Mouse (Mus musculus) heart, postnatal 4 days (tissue): ENCODE results near the gene Icam4. TPM values are rescaled to one million over a fixed set of nuclear protein-coding genes. Genes with fewer than 3 reads are reported as not detected.
"Not testable (repeated sequence)": the region's sequence is repeated elsewhere in the genome, so short reads cannot be mapped to it uniquely, and the experiment has no call there.

Experiments used
- DNase-seq: peaks from one replicate; pipeline ENCODE4 v3.0.0; 2021
- total RNA-seq, 2 experiments: library from RNA; stranded (reverse); gene quantifications; 2 replicates each; pipeline ENCODE4 v1.2.3; 2021

The Icam4 gene
- under 1 TPM; 0.27 to 0.93 TPM for total RNA-seq

GRCm38 (mm10) chr9:21029291-21030054 is at the start of gene Icam4:
Gene Icam4, plus strand, starts transcription at chr9:21029373.
- DNase-seq: peak; percentile 88

DNA sequence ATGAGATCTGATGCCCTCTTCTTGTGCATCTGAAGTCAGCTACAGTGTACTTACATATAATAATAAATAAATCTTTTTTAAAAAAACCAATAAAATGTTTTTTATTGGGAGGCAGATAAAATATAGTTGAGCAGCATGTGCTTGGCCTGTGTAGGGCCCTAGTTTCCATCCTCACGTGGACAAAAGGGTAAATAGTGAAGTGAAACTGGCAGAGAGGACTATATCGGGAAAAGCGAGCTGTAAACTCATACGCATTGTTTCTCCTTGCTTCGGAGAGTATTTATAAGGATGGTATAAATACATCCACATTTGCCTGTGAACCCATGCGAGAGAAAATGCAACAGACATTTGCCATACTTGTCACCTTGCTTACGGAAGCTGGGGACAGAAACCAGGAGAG is 49.4 kb upstream of the Icam4 start:
- DNase-seq: no peak

DNA sequence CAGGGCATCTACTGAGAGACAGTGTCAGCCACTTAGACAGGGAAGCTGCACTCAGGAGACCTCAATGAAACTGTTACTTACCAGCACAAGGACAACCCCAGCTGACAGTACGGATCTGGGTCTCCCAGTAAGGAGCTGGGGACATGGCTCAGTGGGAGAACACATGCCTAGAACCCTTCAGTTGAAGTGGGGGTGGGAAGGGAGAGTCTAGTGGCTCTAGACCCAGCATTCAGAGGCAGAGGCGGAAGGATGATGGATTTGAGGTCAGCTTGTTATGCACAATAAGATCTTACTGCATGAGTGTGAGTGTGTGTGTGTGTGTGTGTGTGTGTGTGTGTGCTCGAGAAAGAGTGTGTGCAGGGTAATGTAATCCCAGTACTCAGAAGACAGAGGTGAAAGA is 47.0 kb upstream of the Icam4 start:
- DNase-seq: no peak

DNA sequence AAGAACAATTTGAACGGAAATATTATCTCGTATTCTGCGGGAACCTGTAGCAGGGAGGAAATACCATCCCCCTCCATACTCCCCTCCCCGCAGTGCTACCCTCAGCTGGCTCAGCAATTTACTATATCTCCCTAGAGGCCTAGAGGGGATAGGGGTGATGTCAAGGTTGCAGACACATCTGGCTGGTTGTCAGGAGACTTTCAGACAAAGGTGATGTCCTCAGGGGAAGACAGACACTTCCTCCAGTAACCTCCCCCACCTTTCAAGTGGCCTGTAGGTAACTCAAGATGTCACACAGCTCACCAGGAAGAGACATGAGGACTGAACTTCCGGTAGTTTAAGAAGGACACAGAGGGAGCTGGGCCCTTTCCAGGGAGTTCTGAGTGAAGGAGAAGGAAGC is 46.0 kb upstream of the Icam4 start:
- no peak for DNase-seq

DNA sequence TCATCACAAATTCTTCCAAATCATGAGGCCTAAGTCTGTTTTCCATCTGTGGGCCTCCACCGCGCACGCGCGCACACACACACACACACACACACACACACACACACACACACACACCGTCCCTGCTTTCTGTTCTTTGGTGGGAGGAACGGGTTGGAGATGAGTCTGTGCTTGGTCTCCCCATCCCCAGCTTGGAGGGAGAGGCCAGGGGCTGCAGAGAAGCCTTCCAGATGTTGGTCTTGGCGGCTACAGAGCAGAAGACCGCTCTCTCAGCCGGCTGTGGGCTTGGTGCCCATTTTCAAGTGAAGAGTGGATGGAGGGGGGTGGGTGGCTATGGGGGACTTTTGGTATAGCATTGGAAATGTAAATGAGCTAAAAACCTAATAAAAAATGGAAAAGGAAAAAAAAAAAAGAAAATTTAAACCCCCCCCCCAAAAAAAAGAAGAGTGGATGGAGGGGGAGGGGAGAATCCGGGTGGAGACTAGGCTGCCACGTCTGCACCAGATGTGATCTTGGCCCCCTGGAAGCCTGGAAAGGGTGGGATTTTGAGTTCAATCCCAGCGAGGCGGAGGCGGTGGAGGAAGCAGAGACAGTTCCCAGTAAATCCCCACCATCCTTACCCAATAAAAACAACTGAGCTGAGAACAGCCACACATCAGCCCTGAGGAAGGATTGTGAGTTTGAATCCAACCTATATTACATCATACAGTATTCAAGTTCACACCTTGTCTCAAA is 42.1 kb upstream of the Icam4 start:
- DNase-seq: peak; percentile 72

- no peak for DNase-seq
Measured at GRCm38 (mm10) chr9:20987953-20988352, 41.2 kb upstream of the Icam4 start.

DNA sequence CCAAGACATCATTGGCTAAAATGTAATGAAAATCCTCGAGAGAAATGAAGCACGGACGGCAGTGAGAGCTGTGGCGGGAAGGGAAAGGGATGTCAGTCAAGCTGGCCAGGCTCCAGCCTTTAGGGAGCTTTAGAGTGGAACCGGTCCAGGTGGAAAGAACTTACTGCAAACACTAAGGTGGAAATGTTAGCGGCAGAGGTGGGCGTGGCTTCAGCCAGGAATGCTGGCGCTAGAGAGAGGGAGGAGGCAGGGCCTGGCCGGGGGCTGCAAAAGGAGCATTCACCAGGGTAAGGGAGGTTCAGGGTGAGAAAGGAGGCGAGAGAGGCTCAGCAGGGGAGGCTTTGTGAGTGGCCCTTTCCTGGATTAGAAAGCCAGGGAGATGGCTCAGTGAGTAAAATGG is 38.3 kb upstream of the Icam4 start:
- peak; percentile 37 for DNase-seq

GRCm38 (mm10) chr9:20991587-20991986 is 37.6 kb upstream of the Icam4 start:
- DNase-seq: no peak

- DNase-seq: no peak
Measured at GRCm38 (mm10) chr9:20993165-20993898, 35.8 kb upstream of the Icam4 start.

- DNase-seq: no peak
Measured at GRCm38 (mm10) chr9:20995069-20995468, 34.1 kb upstream of the Icam4 start.

DNA sequence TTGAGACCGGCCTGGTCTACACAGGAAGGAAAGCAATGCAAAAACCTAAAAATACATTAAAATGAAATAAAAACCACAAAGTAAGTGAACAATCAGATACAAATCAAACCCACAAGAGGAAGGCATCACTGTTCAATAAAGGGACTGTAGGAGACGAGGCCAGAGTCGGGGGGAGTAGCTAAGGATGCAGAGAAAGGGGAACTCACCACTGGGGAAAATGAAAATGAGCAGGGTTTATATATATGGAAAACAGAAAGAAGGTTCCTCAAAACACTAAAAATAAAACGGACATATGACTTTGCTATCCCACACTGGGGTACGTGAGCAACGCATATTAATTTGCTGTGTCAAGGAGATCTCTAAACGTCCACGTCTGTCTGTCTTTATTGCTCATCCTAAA is 32.1 kb upstream of the Icam4 start:
- DNase-seq: no peak

DNA sequence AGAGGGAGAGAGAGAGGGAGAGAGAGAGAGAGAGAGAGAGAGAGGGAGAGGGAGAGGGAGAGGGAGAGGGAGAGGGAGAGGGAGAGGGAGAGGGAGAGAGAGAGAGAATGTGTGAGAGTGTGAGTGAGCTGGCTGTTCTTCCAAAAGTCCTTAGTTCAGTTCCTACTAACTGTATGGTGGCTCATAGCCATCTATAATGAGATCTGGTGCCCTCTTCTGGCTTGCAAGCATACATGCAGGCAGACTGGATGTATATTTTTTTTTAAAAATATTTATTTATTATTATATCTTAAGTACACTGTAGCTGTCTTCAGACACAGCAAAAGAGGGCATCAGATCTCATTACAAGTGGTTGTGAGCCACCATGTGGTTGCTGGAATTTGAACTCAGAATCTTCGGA is 30.8 kb upstream of the Icam4 start:
- not testable (repeated sequence) for DNase-seq

- DNase-seq: peak; percentile 49
Measured at GRCm38 (mm10) chr9:21000811-21001210, 28.4 kb upstream of the Icam4 start.

DNA sequence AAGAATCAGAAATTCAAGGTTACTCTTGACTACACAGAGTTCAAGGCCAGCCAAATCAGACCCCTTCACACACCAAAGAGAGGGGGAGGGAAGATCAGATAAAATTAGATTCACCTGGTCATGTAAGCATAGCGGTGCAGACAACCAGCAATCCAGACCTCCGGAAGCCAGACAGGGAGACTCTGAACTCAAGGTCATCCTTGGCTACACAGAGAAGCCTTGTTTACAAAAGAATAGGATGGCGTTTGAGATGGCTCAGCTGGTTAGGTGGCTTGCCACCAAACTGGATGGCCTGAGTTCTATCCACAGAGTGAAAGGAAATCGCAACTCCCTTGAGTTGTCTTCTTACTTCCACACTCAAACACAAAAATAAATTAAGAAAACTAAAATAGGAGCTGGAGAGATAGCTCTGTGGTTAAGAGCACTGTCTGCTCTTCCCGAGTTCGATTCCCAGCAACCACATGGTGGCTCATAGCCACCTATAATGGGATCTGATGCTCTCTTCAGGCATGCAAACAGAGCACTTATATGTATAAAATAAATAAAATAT is 27.4 kb upstream of the Icam4 start:
- no peak for DNase-seq

- DNase-seq: no peak
Measured at GRCm38 (mm10) chr9:21002270-21002626, 26.9 kb upstream of the Icam4 start.

DNA sequence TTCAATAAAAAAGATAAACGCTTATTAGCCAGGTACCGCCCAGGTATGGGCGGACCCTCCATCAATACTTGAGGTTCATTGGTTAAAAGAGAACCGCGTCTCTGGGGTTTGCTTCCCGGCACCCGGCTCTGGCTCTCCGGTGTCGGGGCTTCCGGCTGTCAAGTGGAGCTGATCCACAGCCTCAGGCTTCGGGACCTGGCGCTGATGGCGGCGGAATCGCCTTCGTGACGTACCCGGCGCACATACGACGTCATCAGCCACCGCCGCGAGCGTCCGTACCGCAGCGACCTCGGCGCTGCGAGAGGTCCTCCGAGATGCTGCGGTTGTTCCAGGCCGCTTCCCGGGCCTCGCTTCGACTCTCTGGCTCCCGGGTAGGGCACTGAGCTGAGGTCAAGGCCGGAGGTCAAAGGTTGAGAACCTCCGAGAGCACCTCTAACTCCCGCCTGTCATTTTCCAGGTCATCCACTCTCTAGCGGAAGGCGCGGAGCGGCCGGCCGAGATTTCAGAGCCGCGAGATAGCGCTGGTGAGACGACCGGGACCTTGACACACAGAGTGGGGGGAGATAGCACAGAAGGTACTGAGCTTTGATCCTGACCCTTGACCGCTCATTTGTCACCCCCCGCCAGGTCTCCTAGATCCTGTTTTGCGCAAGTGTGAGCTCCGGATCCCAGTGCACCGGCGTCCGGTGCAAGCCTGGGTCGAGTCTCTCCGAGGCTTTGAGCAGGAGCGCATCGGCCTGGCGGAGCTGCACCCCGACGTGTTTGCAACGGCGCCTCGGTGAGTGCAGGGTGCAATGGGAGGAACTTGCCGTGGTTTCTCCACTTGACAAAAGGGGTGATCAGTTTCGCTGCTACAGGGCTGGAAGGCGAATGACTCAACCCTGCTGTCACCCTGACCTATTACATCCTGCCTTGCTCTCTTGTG is 26.3 kb upstream of the Icam4 start, which contains the start of gene Mrpl4:
Gene Mrpl4, plus strand, starts transcription at position 112 of the 925 bp plus-strand sequence.
- peak; percentile 90 for DNase-seq

DNA sequence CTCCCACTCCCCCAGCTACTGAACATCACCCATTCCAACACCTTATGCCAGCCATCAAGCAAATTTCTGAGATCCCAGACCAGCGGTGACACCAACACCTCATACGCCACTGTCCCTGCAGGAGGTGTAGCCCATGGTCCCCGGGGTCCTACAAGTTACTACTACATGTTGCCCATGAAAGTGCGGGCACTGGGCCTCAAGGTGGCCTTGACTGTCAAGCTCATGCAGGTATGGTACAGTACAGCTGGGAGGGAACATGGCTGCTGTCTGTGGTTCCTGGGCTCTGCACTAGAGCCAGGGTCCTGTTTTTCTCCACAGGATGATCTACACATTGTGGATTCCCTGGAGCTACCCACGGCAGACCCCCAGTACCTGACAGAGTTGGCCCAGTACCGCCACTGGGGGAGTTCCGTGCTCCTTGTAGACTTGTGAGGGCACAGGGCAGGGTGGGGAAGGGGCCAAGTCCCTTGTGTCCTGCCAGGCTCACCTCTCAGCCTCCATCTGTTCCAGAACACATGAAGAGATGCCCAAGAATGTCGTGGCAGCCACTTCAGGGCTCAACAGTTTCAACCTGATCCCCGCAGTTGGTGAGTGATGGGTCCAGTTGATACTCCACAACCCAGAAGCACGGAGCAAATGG is 21.7 kb upstream of the Icam4 start:
- DNase-seq: no peak

DNA sequence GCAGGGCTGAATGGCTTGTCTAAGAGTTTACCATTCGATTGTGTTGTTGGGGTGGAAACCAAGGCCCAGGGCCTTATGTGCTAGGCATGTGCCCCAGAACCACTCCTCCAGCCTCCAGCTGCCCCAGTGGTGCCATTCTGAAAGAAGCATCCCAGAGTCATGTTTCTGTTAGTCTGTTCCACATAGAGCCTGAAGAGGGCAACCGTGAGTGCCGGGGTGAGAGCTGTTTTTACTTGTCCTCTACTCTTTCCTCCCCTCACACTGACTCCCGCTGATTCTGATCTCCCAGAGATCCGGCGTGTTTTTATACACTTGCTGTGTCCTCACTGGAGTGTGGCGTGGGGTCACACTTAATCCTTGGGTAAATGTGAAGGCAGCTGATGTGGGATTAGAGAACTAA is 21.2 kb upstream of the Icam4 start:
- DNase-seq: no peak

DNA sequence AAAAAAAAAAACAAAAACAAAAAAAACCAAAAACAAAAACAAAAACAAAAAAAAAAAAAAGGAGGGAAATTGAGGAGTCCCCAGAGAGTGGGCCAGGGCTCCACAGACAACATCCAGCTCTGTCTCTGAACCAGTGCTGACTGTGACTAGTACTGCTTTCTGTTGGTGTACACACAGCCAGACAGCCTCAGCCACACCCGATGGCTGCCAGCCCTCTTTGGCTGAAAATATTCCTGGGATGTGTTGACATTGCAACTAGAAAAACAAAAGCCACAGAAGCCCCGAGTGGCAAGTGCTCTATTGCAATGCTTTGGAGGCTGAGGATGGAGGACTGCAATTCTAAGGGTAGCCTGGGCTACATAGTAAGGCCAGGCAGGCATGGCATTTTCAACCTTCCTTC is 18.8 kb upstream of the Icam4 start:
- DNase-seq: no peak

GRCm38 (mm10) chr9:21010939-21011541 is 18.1 kb upstream of the Icam4 start:
- not testable (repeated sequence) for DNase-seq

- DNase-seq: peak; percentile 32
Measured at GRCm38 (mm10) chr9:21011846-21012312, 17.3 kb upstream of the Icam4 start.
